Mouse (Mus musculus) adrenal gland, postnatal 36 days (tissue): ENCODE results near the gene Clybl. TPM values are rescaled to one million over a fixed set of nuclear protein-coding genes. Genes with fewer than 3 reads are reported as not detected.

Experiments
- DNase-seq, 2 experiments: peaks; one replicate each; pipeline ENCODE4 v3.0.0; 2021; ENCODE audit warnings: mixed read lengths in 1 of 2
- total RNA-seq, 2 experiments: library from RNA; stranded (reverse); gene quantifications; 2 replicates each; pipeline ENCODE4 v1.2.3; 2021

Clybl gene
- total RNA-seq, 2 experiments from 2014 or later, result 82.2 to 85.6 TPM

DNA sequence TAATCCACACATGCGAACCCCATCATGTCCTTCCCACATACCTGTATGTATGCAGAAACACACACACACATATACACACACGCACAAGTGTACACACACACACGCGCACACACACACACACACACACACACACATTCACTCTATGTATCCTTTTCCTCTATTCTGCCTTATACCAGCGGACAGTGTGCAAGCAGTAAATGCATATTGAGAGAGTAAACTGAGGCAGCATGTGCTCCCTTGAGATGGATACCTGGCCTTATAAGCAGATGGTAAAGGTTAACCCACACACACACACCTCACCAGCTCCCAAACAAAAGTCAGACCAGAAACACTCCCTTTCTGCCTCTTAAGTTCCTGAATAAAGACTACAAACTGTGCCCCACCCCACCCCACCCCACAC, 204.3 kb downstream of the Clybl start:
- DNase-seq, result no peak

DNA sequence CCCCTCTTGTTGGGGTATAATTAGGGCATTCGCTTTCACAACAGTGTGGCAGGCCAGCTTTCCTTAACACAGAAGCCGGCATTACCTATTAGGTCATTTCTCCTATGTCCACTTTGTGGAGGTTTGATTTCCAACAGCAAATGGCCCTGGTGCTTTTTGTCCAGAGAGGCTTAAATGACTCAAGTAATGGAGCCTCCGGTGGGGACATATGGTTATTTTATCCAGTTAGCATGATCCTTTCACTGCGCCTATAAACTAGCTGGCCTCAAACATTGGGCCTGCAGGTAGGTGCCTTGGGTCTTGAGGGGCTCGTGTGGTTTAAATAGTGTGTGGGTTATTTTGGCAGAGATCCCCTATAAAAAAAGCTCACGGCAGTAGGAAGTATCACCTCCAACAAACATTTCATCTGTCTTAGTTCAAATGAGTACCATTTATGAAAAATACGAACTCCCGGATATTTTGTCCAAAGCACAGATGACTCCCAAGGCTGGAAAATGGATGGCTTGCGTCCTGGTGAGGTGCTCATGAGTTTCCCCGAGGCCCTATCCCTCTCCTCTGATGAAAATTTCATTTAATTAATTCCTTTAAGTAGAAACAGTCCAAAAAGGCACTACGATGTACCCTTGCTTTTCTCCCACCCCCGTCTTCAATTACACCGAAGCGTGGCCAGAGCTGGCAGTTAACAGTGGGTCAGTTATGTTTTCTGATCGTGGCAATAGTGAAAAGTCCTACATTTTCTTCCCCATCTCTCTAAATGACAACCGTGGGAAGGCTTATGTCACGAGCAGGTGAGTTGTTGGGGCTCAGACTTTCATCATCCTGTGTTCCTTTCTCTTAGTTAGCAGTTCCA, 205.0 kb downstream of the Clybl start:
- DNase-seq, result no peak

DNA sequence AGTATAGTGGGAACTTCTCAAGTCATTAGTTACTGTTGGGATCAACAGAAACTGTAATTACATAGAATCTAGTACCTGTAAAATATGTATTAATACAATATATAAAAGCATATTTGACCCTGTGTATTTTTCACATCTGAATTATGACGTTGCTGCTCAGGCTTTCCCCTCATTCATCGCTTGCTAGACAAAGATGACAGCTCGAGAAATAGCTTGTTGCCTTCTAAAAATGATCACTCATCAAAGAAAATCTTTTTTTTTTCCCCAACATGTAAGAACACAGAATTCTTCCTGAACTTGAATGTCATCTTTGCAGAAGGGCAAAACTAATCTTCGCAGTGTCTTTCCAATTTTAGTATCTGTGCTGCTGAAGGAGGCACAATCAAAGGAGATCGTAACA, 206.3 kb downstream of the Clybl start:
- no peak for DNase-seq

DNA sequence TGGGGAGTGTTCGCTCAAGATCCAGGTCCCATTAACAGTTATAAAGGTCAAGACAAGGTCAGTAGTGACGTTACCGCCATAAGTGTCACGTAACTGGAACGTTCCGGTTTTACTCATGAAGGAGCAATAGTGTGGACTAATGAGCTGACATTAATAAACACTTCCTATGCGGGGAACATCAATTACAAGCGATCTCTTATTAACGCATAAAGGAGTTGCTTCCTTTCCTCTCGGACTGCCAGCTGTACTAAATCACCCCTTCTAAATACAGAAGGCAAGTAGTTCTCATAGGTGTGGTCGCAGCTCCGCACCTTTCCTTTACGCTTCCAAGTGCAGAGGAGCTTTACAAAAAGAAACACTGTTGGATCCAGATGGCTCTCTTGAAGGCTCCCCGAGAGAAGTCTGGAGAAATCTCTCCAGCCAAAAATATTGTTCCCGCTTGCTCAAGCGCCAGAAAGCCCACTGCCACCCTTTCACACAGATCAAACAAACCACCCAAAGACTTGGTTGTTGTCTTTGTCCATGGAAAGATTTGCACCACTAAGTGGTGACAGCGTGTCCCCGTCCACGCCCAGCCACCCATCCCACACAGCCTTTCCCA, 207.0 kb downstream of the Clybl start:
- DNase-seq, result no peak

DNA sequence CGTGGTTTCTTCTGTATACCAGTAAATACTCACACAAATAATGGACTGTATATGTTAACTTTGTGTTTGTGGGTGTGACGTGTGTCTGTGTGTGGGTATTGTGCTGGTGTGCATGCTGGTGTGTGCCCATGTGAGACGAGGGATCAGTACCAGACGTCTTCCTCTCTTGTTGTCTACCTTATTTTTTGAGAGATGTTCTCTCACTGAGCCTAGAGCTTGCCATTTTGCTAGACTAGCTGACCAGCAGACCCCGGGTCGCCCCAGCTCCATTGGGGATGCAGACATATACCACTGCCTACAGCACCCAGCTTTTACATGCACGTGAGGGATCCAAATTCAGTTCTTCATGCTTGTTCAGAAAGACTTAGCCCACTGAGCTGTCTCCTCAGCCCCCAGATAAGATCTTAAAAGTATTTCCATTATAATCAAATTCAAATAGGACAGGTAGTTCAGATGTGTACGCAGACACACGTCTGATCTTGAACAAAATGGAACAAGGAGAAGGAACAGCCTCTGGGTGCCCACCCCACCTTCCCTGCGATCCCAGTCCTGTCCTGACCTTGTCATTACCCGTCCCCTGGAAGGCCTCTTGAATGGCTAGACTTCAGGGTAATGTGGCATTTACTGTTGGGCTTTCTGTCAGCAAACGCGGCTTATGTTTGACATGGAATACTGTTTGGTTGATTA, 208.3 kb downstream of the Clybl start:
- no peak for DNase-seq

DNA sequence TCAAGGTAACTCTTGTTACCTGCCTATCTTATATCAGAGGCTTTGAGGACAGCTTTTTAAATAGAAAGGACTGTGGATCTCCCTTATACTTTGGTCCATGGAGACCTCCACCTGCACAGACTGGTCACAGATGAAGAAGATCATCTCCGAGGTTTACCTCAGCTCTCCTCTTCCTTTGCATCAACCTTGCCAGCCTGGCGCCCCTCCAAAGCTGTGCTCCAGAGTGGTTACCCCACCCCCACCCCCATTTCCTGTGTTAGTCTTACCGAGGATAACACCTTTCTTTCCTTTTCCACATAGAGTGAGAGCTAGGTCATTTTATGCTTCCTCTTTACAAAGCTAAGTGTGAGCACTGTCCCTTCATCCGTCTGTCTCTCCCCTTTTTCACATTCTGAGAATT, 209.4 kb downstream of the Clybl start:
- DNase-seq, result no peak

DNA sequence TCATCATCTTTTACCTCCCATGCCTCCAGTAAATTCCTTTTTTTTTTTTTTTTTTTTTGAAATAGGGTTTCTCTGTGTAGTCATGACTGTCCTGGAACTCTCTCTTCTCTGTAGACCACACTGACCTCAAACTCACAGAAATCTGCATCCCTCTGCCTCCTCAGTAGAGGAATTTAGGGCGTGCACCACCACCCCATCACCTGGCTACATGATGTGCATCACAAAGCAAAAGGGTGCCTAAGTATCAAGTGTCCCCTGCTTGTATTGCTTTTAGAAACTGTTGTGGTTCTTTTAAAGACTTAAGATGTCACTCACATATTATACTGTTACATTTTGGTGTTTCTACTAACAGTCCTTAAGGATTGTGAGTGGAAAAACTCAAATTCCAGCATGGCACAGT, 211.6 kb downstream of the Clybl start:
- DNase-seq, result no peak

DNA sequence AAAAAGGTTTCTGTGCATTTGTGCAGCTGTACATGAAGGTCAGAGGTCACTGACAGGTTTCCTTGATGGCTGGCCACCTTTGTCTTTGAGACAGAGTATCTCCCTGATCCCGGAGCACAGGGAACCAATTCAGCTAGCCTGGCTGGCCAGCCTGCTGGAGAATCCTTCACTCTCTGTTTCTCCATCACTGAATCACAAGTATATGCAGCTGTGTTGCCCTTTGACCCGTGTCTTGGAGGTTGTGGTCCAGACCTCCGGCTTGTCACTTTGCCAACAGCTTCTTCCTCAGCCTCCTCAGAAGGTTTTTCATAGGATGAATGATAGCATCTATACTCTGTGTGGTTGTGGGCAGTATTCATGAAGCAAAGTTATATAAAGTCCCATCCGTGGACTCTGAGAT, 217.2 kb downstream of the Clybl start:
- no peak for DNase-seq

DNA sequence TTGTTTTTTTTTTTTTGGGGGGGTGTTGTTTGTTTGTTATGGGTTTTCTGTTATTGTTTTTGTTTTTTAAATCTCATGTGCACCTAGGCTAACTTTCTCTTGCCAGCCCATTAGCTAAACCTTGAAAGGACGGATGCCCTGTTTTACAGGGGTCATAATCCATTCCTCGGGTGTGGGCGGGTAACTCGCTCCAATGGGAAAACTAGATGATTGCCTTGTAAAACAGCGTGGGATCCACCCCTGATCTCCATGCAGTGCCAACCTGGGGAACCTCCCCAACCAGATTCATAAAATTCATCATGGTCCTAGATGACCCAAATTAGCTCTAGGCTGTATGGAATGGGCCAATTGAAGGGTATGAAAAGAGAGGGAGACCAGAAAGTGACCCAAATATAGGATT, 218.4 kb downstream of the Clybl start:
- DNase-seq, result no peak

DNA sequence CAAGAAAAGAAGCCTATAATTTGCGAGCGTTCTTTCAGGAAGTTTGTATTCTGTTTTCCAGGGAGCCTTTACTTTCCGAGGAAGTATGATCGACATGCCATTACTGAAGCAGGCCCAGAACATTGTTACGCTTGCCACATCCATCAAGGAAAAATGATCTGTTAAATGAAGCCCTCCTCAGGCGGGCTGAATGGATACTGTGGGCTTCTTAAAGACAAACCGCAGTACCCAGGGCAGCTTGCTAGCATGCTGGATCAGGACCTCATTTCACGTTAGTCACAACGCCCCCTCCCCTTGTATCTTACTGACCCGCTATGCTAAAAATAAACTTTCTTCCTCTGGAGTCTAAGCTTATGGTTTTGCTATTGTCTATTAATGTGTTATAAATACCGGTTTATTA, 220.4 kb downstream of the Clybl start:
- DNase-seq, result no peak

DNA sequence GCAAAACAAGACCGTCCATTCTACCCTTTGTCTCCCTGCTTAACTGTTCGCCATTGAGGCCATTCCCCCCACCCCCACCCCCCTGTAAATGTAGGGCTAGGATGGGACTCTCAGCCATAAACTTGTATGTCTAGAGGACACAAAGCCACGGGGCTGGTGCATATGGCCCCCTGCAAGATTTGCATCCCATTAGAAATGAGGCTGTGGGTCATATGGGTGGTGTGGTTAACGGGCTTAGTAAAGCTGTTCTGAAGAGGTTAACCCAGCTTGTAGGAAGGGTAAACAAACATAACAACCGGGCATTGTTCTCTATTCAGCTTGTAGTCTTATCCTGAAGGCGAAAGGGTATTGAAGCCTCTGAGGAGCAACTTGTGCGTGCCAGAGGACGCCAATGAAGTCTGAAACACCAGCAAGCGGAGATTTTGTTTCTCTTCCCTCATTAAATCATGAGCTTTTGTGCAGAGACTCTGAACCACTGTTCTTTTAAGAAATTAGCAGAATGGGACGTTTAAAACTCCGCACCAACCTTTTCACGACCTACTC, 221.3 kb downstream of the Clybl start:
- no peak for DNase-seq

DNA sequence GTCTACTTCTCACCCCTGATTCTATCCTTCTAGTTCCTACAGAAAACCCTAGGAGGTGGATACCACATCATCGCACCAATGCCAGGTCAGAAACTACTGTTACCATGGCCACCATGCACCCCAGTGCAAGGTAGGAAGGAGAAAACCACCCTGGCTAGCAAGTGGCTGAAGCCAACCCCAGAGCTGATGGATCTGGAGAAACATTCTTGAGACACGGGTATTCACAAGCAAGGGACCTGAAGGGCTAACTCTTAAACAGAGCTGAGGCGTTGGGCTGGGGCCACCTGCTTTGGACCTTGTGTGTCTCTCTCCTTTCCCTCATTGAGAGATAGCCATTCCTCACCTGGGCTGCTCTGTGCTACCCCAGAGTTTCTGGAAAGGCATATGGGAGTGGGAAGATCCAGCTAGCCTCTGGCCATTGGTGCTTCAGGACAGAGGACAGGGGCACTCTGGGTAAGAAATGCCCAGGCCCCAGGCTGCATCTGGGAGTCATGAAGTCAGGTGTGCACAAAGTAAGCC, 222.0 kb downstream of the Clybl start:
- no peak for DNase-seq

DNA sequence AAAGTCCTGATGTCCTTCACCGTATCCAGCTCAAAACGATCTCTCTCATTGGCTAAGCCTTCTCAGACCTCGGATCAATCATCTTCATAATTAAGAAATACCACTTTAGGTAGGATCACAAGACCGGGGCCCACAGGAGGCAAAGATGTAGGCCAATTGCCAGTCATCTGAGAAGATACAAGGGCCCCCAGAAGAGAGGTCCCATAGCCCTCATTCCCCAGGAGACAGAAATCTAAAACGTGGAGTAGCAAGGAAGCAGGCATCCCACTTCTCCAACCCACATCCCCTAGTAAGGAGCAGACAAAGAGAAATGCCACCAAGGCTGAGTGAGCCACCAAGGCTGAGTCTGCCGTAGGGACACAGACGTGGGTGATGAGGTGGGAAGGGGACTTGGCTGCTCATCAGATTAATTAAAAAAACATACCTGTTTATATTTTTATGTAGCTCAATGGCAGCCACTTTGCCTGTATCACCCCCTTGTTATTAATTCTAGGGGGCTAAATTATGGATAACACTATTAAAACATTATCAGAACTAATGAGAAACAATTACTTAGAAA, 223.2 kb downstream of the Clybl start:
- DNase-seq, result no peak

DNA sequence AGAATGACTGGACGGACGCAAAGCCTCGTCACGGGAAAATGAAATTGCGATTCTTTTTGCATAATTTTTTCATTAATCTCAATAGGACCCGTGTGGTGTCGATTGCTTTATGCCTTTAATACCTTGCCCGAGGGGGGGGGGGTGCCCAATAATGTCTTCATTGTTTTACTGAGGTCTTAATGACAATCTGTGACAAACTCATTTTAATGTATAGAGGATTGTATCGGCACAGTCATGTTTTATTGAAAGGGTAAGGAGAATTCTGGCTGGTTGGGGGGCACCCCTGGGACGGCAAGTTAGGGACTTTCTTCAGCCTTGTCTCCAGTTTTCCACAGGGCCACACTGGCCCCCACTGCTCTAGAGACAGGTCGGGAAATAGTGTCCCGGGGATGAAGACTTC, 223.7 kb downstream of the Clybl start:
- no peak for DNase-seq

DNA sequence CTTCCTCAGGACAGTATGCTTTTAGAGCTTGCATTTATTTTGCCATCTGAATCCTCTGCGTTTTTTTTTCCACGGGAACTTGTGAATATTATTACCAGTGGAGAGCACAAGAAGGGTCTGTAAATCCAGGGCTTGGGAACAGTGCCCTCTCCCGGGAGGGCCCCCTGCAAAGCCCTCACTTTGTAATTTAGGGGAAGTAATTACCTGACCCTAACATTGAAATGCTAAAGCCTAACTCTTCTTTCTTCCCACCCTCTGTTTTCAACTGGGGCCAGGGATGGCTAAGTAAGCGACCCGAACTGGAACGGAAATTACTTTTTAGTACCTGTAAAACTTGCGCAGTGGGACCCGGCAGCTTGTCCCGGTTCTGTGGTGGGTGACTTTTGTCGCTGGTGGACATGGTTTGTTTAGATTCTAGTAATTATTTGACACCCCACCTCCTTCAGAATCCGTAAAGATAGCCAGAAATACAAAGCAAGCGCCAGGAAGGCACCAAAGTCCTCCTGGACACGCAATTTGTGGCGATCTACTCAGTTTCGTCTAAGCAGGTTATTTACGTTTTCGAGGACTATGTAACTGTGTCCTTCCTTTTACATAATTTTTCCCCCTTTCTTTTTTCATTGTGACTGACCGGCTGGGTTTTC, 224.5 kb downstream of the Clybl start:
- no peak for DNase-seq

DNA sequence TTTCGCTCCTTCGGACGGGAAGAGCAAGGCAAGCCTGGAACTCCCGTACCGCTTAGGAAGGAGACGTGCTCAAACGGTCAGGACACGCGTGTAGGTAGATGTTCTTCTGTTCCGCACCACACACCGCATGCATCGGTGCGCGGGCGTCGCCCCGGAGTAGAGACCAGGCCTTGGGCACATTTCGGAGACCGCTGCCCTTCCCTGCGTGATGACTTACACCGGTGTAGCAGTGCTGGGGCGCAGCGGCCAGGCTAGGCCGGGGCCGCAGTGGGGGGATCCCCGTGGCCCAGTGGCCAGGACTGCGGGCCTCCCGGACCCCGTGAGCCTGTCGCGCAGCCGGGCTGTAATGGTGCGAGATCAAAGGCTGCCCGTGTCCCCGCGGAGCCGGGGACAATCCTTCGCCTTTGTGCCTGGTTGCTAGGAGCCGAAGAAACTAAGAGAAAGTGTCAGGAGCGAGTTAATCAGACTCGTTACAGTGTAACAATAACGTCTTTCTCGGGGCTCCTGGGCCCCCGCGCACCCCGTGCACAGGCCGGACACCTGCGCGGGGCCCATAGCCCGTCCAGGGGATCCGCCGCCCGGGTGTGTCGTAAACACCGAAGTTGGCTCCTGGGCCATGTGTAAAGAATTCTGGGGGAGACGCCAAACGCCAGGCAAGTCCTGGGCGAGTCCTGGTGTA, 225.2 kb downstream of the Clybl start:
- peak; percentile 2 to 5 for DNase-seq

DNA sequence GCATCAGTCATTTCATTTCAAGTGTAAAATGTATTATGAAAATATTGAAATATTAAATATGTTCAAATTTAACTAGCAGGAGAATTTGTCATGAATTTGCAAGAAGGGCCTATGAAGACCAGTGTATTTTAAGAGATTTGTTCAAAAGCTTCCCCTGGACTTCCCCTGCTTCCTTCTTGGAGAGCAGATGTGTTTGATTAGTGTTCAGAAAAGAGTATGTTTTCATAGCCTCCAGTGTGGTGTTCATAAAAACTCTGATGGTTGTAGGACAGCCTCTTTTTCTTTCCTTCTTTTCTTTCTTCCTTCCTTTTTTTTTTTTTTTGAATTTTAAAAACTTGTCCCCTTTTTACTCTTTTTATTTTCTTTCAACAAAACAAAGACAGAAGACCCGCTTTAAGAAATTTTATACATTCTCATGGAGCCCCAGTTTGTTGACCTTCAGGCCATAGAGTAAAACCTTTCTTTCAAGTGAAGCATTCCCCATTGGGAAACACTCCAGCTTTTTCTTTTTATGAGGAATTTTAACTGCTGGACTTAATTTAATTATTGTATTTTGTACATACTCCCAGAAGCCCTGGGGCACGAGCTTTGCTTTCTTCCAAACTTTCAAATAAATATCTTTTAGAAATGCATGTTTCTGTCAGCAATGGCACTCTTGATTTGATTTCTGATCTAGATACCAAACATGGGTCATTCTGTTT, 231.5 kb downstream of the Clybl start:
- DNase-seq, result no peak

DNA sequence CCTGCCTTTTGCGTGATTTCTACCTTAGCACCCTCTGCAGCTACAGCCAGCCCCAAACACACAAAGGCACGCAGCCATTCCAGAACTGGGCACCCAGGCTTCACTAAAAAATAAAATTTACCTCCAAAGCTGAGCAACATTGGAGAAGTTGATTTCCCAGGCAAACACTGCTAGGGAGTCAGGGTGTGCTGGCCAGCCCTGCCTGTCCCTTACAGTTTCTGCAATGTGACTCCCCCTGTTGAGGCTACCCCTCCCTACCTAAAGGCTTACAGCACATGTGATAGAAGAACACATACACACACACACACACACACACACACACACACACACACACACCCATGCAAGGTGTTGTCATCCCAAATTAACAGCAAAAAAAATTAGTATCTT, 232.0 kb downstream of the Clybl start:
- no peak for DNase-seq

DNA sequence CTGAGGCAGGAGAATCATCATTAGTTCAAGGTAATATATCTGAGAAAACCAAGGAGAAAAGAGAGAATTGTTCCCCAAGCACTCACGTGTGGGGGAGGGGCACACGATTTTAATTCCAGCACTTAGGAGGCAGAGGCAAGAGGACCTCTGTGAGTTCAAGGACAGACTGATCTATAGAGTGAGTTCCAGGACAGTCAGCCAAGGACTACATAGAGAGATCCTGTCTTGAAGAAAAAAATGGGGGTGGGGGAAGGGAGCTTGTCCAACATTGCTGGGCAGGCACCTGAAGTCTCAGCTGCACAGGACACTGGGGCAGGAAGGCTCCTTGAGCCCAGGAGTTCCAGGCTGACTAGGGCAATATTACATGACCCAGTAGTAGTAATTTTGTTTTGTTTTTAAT, 233.3 kb downstream of the Clybl start:
- DNase-seq, result no peak

DNA sequence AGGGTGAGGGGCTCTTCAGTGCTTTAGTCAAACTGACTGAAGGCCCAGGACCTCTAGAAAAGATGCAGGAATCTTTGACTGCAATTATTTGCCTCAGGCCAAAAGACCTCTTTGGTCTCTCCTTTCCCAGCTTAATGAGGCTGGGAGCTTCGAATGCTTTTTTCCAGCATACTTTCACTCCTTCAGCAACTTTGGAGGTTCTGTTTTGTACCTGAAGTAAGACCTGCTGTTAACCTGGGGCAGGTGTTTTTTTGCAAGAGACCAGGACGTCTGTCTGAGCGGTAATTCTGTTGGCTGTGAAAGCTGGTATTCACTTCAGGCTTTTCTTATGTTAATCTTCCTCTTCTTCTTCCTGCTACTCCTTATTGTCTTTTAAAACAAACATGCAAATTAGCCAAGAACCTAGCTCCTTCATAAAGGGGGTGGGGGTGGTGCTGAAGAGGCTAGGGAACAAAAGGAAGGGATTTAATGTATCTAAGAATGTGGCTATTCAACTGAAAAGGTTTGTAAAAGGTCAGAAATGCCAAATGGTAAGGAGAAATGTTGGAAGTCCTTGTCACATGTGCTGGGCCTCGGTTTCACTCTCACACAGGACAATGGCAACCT, 234.8 kb downstream of the Clybl start:
- DNase-seq, result no peak
